Mouse (Mus musculus) lung, adult 2 months (tissue): ENCODE measurements at regions not wholly inside any gene's neighbourhood (a gene's known extent, or its start where the extent isn't known, plus 50 kb on each side); places are given as distances from the start of the nearest gene placed in this dataset.

Source experiments
- CTCF ChIP-seq: fragments of 200-500 bp; IDR thresholded peaks from 2 replicates; pipeline ENCODE4 v1.5.1; 2011; ENCODE audit warnings: mild to moderate bottlenecking, low read length, control low read depth; ENCODE audit not compliant: insufficient read depth
- POLR2A ChIP-seq: fragments of 200-500 bp; IDR thresholded peaks from 2 replicates; pipeline ENCODE4 v1.6.1; 2011; ENCODE audit warnings: low read depth, mild to moderate bottlenecking, control low read depth, low read length, borderline replicate concordance; ENCODE audit errors: extremely low read depth

- TF ChIP-seq CTCF (no peak), POLR2A (no peak)
These were observed 52.3 kb upstream of the Trpc7 start for GRCm38 (mm10) chr13:56948086-56948485.
